Mouse (Mus musculus) embryonic facial prominence, embryonic 11.5 days (tissue): ENCODE measurements around the gene Lef1. TPM values are rescaled to one million over a fixed set of nuclear protein-coding genes. Genes with fewer than 3 reads are reported as not detected.

Experiments
- ATAC-seq: fragments of 200-750 bp; cut with Nextera tagmentation; replicated peaks from 2 replicates; pipeline ENCODE4 v1.8.0; 2017; ENCODE audit warnings: low read depth; ENCODE audit not compliant: insufficient number of reproducible peaks, low FRiP score, low TSS enrichment
- DNase-seq: peaks from one replicate; pipeline ENCODE4 v3.0.0-alpha.2; 2015; ENCODE audit warnings: low spot score
- H3K27ac ChIP-seq: fragments of 300-500 bp; sonication (generic); replicated peaks from 2 replicates; pipeline ENCODE4 v1.5.1; 2014; ENCODE audit warnings: mild to moderate bottlenecking, low read depth, low read length, control low read depth
- H3K27me3 ChIP-seq: fragments of 300-500 bp; sonication (generic); 2 replicates; pipeline ENCODE4 v1.6.1; 2014; ENCODE audit warnings: mild to moderate bottlenecking, low read length, moderate library complexity, mixed read lengths; ENCODE audit not compliant: control insufficient read depth, insufficient read depth
- H3K36me3 ChIP-seq: fragments of 300-500 bp; sonication (generic); replicated peaks from 2 replicates; pipeline ENCODE4 v1.6.1; 2014; ENCODE audit warnings: low read depth, mild to moderate bottlenecking, low read length, moderate library complexity, mixed read lengths; ENCODE audit not compliant: control insufficient read depth, insufficient read depth
- H3K4me1 ChIP-seq: fragments of 300-500 bp; sonication (generic); 2 replicates; pipeline ENCODE4 v1.6.1; 2014; ENCODE audit warnings: low read length, mixed read lengths; ENCODE audit not compliant: control insufficient read depth, insufficient read depth
- H3K4me2 ChIP-seq: fragments of 300-500 bp; sonication (generic); 2 replicates; pipeline ENCODE4 v1.6.1; 2014; ENCODE audit warnings: low read depth, mild to moderate bottlenecking, control low read depth, low read length, moderate library complexity
- H3K4me3 ChIP-seq: fragments of 300-500 bp; sonication (generic); 2 replicates; pipeline ENCODE4 v1.5.1; 2014; ENCODE audit warnings: low read depth, low read length, control low read depth
- H3K9ac ChIP-seq: fragments of 300-500 bp; sonication (generic); replicated peaks from 2 replicates; pipeline ENCODE4 v1.6.1; 2014; ENCODE audit warnings: mild to moderate bottlenecking, control low read depth, low read length
- H3K9me3 ChIP-seq: fragments of 300-500 bp; sonication (generic); replicated peaks from 2 replicates; pipeline ENCODE4 v1.6.1; 2016; ENCODE audit warnings: mild to moderate bottlenecking, low read length, inconsistent platforms, mixed read lengths; ENCODE audit not compliant: control insufficient read depth
- WGBS: fragments of 180-500 bp; shearing (Covaris S2); extraction: QIAGEN DNeasy Blood & Tissue Kit; methylation state at CpG from one replicate; pipeline ENCODE4 v1.1.7; 2014; 5-methylcytosine and 5-hydroxymethylcytosine counted together
- polyA plus RNA-seq: library from polyadenylated mRNA; unstranded; fragments of >200 nt; fragmentation: Nextera tagmentation; extraction: Ambion mirVana; gene quantifications from 2 replicates; pipeline ENCODE4 v1.2.1, GENCODE M21; 2014

Gene Lef1
- polyA plus RNA-seq, 1 experiment from 2014 or later = 87.2 TPM

GRCm38 (mm10) chr3:131265516-131265915, 155.2 kb downstream of the Lef1 start:
- no peaks in the 10 kb centered on the region for H3K27me3 ChIP-seq
- H3K9me3 ChIP-seq = no peaks in the 10 kb centered on the region
- H3K36me3 ChIP-seq = no peaks in the 10 kb centered on the region
- WGBS = 93% methylated on average over 8 of the region's 8 CpGs
- no peak for DNase-seq
- H3K4me2 ChIP-seq = no peak overlapping the region
- no peak overlapping the region for H3K4me3 ChIP-seq
- H3K27ac ChIP-seq = no peak overlapping the region
- ATAC-seq = no peak
- no peaks in the 10 kb centered on the region for H3K4me1 ChIP-seq
- H3K9ac ChIP-seq = no peak overlapping the region

GRCm38 (mm10) chr3:131266366-131267050, 156.2 kb downstream of the Lef1 start:
- Histone ChIP-seq H3K9ac (no peak overlapping the region), H3K27me3 (no peaks in the 10 kb centered on the region), H3K36me3 (no peaks in the 10 kb centered on the region), H3K9me3 (no peaks in the 10 kb centered on the region), H3K4me2 (no peak overlapping the region), H3K4me1 (no peaks in the 10 kb centered on the region), H3K4me3 (no peak overlapping the region), H3K27ac (no peak overlapping the region)
- ATAC-seq = no peak
- no peak for DNase-seq
- WGBS = 90% methylated on average over 3 of the region's 3 CpGs

DNA sequence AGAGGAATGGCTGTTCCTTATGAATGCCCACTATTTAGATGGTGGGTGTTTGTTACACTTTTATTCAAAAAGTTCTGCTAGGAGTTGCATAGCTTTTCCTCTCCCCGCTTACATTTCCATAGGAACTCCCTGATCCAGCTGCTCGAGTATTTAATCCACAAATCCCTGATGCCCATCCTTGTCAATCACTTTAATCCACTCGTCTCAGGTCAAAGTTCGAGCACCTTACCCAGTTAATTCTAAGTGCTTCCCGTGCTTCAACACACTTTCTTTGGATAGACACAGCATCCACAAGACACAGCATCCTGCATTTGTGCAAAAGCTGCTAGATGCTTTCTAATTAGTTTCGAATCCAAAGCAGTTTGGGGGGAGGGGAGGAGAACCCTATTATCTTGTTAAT, 160.1 kb downstream of the Lef1 start:
- H3K4me2 ChIP-seq = no peak overlapping the region
- no peak for ATAC-seq
- no peaks in the 10 kb centered on the region for H3K36me3 ChIP-seq
- 37% methylated on average over 6 of the region's 6 CpGs for WGBS
- no peak overlapping the region for H3K27ac ChIP-seq
- no peak overlapping the region for H3K9ac ChIP-seq
- no peak for DNase-seq
- H3K27me3 ChIP-seq = no peaks in the 10 kb centered on the region
- H3K4me1 ChIP-seq = no peaks in the 10 kb centered on the region
- no peaks in the 10 kb centered on the region for H3K9me3 ChIP-seq
- no peak overlapping the region for H3K4me3 ChIP-seq

- Histone ChIP-seq H3K4me2 (peak overlapping the region; percentile 69), H3K27me3 (no peaks in the 10 kb centered on the region), H3K27ac (no peak overlapping the region), H3K9me3 (no peaks in the 10 kb centered on the region), H3K36me3 (no peaks in the 10 kb centered on the region), H3K4me1 (no peaks in the 10 kb centered on the region), H3K9ac (peak overlapping the region; percentile 70; the same call in 1 of the 2 replicates), H3K4me3 (peak overlapping the region; percentile 69)
- ATAC-seq (no peak), DNase-seq (peak; percentile 68)
- 9% methylated on average over 8 of the region's 8 CpGs for whole genome bisulfite sequencing
Measured at GRCm38 (mm10) chr3:131271157-131271556, 160.9 kb downstream of the Lef1 start.

DNA sequence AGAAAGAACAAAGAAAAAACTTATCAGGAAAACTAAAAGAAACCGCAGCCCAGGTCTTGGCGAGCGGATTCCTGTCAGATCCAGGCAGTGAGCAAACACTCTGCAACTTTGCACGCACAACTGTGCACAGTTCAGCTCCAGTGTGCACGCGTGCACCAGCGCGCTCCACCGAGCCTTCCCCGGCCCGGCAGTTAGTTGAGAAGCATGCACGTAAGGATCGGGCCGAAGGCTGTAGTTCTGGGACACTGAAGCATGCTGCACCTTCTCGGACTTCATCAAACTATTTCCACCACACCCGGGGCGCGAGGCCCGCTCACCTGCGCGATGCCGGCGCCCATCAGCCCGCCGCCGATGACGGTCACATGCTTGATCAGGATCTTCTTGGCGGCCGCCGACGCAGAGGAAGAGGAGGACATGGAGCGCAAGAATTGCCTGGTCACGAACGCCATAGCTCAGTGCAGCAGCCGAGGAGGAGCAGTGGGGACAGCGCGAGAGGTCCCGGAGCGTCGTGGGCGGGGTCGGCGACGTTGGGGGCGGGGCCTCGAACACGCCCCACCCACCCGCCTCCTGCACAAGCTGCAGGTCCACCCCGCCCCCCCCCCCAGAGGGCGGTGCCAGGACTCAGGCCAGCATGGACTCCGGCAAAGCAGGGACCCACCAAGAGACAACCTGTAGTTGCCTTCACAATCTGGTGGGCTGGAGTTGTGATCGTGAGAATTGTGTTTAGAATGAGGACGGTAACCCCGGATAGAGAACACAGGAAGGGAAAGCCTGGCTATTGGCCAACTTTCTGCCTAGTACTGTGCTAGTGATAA, 161.5 kb downstream of the Lef1 start, which contains the start of gene Hadh:
Hadh (minus strand) TSS at position 543 of the 815 bp plus-strand sequence.
- WGBS = under 1% methylated on average over 51 of the region's 54 CpGs
- Histone ChIP-seq H3K27ac (peak within 1 kb of the TSS; percentile 43; the same call in 1 of the 2 replicates), H3K36me3 (no peaks in the 10 kb centered on the region), H3K4me3 (peak within 1 kb of the TSS; percentile 69), H3K27me3 (no peaks in the 10 kb centered on the region), H3K4me1 (no peaks in the 10 kb centered on the region), H3K9me3 (no peaks in the 10 kb centered on the region), H3K9ac (peak within 1 kb of the TSS; percentile 70), H3K4me2 (peak within 1 kb of the TSS; percentile 69)
- DNase-seq (peak; percentile 92), ATAC-seq (peak; percentile 92)

DNA sequence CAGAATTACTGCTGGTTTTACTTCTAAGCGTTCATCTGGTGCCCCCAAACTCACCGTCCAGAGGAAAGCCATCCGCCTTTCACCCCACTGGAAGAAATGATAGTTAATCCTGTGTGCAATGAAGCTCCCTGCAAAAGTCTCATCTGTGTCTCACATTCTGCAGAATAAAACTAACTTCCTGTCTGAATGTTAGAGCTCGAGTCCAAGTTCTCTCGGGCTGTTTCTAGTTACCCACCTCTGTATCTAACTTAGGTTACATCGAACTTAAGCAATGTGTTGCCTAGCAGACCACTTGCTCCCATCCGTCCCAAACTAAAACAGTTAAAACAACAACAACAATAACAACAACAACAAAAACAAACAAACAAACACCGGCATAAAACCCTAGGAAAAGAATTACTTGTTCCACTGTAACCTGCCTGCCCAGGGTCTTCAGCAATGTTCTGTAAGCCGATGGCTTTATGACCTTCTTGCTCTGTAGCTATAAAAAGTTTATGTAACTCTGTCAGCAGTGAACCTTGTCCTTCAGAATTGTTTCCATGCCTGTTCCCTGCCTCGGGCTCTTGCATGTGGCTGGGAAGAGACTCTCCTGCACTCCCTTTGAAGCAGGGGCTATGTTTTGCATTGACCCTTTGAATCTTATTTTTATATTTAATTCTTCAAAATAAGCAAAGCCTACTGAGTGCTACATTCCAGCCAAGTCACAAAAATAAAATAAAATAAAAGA, 162.3 kb downstream of the Lef1 start:
- DNase-seq (peak; percentile 30), ATAC-seq (no peak)
- Histone ChIP-seq H3K9ac (no peak overlapping the region), H3K27me3 (no peaks in the 10 kb centered on the region), H3K27ac (no peak overlapping the region), H3K4me3 (peak overlapping the region; percentile 69), H3K4me1 (no peaks in the 10 kb centered on the region), H3K36me3 (no peaks in the 10 kb centered on the region), H3K4me2 (peak overlapping the region; percentile 69), H3K9me3 (no peaks in the 10 kb centered on the region)
- WGBS = 39% methylated on average over 10 of the region's 10 CpGs
